Mouse (Mus musculus): ENCODE measurements around the gene Atxn7l3b. TPM values are rescaled to one million over a fixed set of nuclear protein-coding genes. Genes with fewer than 3 reads are reported as not detected.
A peak's percentile ranks its signal among the peaks of the same experiment; 100 is the strongest.

Atxn7l3b gene
- polyA plus RNA-seq, 1 experiment from 2014 or later = 181 TPM

DNA sequence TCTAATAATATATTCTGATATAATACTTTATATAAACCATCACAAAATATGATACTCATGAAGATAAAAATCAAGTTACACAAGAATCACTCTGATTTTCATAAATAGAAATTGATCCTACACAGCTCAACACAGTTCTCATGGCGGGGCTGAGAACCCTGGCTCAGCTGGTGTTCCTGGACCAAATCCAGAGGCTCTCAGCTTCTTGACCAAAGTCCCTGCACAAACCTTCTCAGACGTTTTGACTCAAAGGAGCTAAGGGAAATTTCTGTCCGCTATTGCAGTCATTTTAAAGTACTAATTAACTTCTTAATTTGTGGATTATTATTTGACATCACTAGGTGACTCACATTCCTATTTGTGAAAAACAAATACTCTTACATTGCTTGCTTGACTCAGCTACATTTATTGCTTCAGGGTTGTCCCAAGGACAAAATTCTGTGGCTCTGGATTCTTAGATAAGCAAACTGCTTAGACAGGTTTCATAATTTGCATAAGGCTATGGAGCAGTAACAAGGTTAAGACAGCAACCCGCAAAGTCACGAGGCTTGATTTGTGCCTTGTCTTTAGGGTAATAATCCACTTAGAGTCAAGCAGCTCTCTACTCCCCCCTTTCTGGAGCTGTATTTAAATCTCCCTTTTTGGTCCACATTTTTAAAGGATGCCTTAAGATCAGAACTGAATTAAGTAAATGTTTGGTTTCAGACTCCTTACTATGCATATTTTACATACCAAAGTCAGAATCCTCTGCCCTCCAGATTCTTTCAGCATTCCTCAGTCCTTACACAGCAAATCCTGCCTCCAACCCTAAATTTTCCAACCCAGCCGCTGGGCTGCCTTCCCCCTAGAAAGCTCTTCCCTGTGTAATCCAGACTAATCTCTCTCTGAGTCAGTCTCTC, 45.8 kb downstream of the Atxn7l3b start:
- peak; percentile 81 for ATAC-seq (ENCODE audit: low read depth)
- H3K4me2 ChIP-seq (ENCODE audit: low read depth, low read length) = no peak overlapping the region
- H3K27ac ChIP-seq (ENCODE audit: low read length) = no peak overlapping the region
- H3K36me3 ChIP-seq (ENCODE audit: control insufficient read depth, insufficient read depth, low read length) = no peaks in the 10 kb centered on the region
- WGBS = 14% methylated on average over 6 of the region's 6 CpGs
- H3K9me3 ChIP-seq (ENCODE audit: control insufficient read depth, low read length) = no peaks in the 10 kb centered on the region
- peaks cover 4% of the 10 kb centered on the region; the same call in 1 of the 2 replicates for H3K4me1 ChIP-seq (replicated peaks; ENCODE audit: control insufficient read depth, insufficient read depth, low read length)
- H3K27me3 ChIP-seq (ENCODE audit: control insufficient read depth, insufficient read depth, low read depth, low read length) = no peaks in the 10 kb centered on the region
- H3K9ac ChIP-seq (ENCODE audit: low read length) = no peak overlapping the region
- H3K4me3 ChIP-seq (ENCODE audit: low read length) = no peak overlapping the region

DNA sequence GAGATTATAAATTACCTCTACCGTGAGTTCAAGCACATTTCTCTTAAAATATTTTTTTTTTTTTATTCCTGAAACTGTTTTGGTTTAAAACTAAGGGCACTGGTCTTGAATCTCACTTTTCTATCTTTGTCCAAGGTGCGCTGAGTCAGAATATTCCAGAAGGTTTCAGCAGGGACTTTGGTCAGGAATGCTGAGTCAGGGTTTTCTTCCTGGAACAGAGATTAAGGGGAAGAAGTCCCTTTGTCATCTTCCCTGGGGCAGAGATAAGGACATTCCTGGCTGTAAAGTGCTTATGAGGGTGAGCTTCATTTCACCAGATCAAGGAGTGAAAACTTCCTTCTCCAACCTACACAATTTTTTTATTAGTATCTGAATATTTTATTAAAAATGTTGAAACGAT, 46.7 kb downstream of the Atxn7l3b start:
- Histone ChIP-seq H3K27me3 (ENCODE audit: control insufficient read depth, insufficient read depth, low read depth, low read length) (no peaks in the 10 kb centered on the region), H3K4me3 (ENCODE audit: low read length) (no peak overlapping the region), H3K9me3 (ENCODE audit: control insufficient read depth, low read length) (no peaks in the 10 kb centered on the region), H3K9ac (ENCODE audit: low read length) (no peak overlapping the region), H3K27ac (ENCODE audit: low read length) (no peak overlapping the region), H3K4me2 (ENCODE audit: low read depth, low read length) (no peak overlapping the region), H3K4me1 (replicated peaks; ENCODE audit: control insufficient read depth, insufficient read depth, low read length) (peaks cover 4% of the 10 kb centered on the region; the same call in 1 of the 2 replicates), H3K36me3 (ENCODE audit: control insufficient read depth, insufficient read depth, low read length) (no peaks in the 10 kb centered on the region)
- ATAC-seq (ENCODE audit: low read depth) = no peak
- 79% methylated on average over 3 of the region's 3 CpGs for WGBS

DNA sequence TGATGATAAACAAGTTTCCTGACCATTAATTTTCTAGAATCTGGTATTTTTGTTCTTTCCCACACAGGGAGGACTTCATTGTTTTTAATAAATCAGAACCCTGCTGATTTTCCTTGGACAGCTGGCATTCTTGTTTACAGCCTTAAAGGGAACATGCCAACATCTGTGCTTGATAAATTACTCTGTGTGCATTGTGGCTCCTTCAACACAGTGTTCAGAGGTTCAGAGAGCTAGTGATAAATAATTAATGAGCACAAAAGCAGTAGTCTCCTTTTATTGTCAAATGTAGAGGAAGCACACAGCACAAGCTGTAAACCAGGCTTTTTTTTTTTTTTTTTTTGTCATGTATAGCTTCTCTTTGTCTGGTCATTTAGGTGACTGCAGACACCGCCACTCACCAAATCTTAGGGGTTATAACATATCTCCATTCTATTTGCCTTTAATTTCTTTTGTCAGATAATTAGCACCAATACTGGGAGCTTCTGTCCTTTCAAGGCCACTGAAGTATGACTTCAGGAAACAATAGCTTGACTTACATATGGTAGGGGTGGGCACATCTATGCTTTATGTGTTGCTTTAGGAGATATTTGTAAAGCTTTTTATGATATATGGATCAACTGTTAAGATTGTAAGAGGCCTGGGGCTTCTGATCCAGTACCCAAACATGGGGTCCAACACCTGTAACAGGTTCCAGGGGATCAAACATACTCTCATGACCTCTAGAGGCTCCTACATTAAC, 52.0 kb downstream of the Atxn7l3b start:
- Histone ChIP-seq H3K4me1 (replicated peaks; ENCODE audit: control insufficient read depth, insufficient read depth, low read length) (no peaks in the 10 kb centered on the region), H3K27ac (ENCODE audit: low read length) (no peak overlapping the region), H3K4me2 (ENCODE audit: low read depth, low read length) (no peak overlapping the region), H3K4me3 (ENCODE audit: low read length) (no peak overlapping the region), H3K27me3 (ENCODE audit: control insufficient read depth, insufficient read depth, low read depth, low read length) (no peaks in the 10 kb centered on the region), H3K9me3 (ENCODE audit: control insufficient read depth, low read length) (no peaks in the 10 kb centered on the region), H3K36me3 (ENCODE audit: control insufficient read depth, insufficient read depth, low read length) (no peaks in the 10 kb centered on the region), H3K9ac (ENCODE audit: low read length) (no peak overlapping the region)
- WGBS = 76% methylated on average over 1 of the region's 1 CpGs
- ATAC-seq (ENCODE audit: low read depth) = no peak

All from lung, embryonic 16.5 days (tissue).